8 mouse cellular contexts compared by ENCODE assay signal in the genomic region with DNA sequence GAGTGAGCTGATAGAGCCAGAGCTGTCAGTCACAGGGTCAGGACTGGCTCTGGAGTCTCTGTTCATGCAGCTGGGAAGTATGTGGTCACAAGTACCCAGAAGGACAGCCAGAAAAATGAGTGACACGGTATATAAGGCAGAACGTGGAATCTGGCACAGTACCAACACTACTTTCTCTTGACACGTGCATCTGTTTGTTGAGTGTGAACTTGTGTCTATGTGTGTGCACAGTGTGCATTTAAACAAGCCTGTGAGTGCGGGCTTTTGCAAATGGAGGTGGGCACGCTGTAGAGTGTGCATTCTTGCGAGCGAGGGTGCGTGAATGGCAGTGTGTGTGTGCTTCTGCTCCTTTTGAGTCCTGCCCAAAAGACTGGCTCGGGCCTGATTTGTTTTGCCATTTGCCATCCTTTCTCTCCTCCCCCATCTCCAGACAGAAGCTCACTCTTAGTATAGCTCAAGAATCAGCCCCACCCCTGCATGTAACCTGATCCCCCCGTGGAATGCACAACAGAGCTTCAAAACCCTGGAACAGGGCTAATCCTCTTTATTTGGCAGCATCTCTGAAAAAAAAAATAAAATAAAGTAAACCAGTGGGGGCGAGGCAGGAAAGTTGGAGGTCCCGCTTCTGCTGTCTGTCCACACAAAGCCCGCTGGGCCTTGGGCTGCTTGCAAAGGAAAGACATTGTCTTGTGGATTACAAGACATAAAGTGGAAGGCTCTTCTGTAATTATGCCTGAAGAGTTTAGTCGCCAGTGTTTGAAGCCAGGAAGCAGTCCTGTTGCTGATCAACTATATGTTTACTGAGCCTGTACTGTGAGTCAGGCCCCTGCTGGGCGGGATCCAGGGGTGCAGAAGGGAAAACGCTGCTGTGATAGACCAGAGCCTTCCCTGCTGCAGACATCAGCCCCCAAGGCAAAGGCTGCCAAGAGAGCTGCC. TPM values are rescaled to one million over a fixed set of nuclear protein-coding genes. Genes with fewer than 3 reads are reported as not detected.
DNase-seq lines count a peak whose midpoint lies in the region; ATAC-seq and TF ChIP-seq lines count a peak whose summit lies in the region.

No protein-coding gene starts in this region.

- H3K36me3 ChIP-seq in heart, embryonic 11.5 days (ENCODE audit: control insufficient read depth, insufficient read depth, low read length): no peaks in the 10 kb centered on the region
- H3K36me3 ChIP-seq in forebrain, embryonic 12.5 days (replicated peaks): no peaks in the 10 kb centered on the region
- no peaks in the 10 kb centered on the region for H3K36me3 ChIP-seq in liver, embryonic 11.5 days (ENCODE audit: control insufficient read depth, insufficient read depth, low read length)
- no peaks in the 10 kb centered on the region for H3K36me3 ChIP-seq in small intestine, adult 2 months (ENCODE audit: control insufficient read depth, insufficient read depth, low read length)

- 8% methylated on average over 16 of the region's 16 CpGs for WGBS in heart, embryonic 11.5 days (ENCODE audit: insufficient replicate concordance)
- 2% methylated on average over 16 of the region's 16 CpGs for WGBS in forebrain, embryonic 12.5 days
- WGBS in liver, embryonic 11.5 days: 35% methylated on average over 16 of the region's 16 CpGs
- WGBS in small intestine, adult 2 months: 53% methylated on average over 16 of the region's 16 CpGs

- H3K9ac ChIP-seq in heart, embryonic 11.5 days (ENCODE audit: low read depth, low read length): no peak overlapping the region
- H3K9ac ChIP-seq in forebrain, embryonic 12.5 days: no peak overlapping the region
- H3K9ac ChIP-seq in liver, embryonic 11.5 days (ENCODE audit: low read depth, low read length): no peak overlapping the region

- no peaks in the 10 kb centered on the region for H3K9me3 ChIP-seq in heart, embryonic 11.5 days (replicated peaks; ENCODE audit: control insufficient read depth, low read length)
- H3K9me3 ChIP-seq in forebrain, embryonic 12.5 days: no peaks in the 10 kb centered on the region
- no peaks in the 10 kb centered on the region for H3K9me3 ChIP-seq in liver, embryonic 11.5 days (ENCODE audit: control insufficient read depth, low read length)

- H3K4me2 ChIP-seq in heart, embryonic 11.5 days: peak overlapping the region; percentile 28
- H3K4me2 ChIP-seq in forebrain, embryonic 12.5 days: peak overlapping the region; percentile 39
- peak overlapping the region; percentile 17 for H3K4me2 ChIP-seq in liver, embryonic 11.5 days

- peak overlapping the region; percentile 79 for H3K27ac ChIP-seq in heart, embryonic 11.5 days (ENCODE audit: low read depth, low read length)
- H3K27ac ChIP-seq in forebrain, embryonic 12.5 days: peak overlapping the region; percentile 82
- H3K27ac ChIP-seq in liver, embryonic 11.5 days (ENCODE audit: low read depth, low read length): peak overlapping the region; percentile 62
- H3K27ac ChIP-seq in small intestine, adult 2 months (ENCODE audit: insufficient read depth, low read depth, low read length): peak overlapping the region; percentile 32; the same call in 1 of the 2 replicates

- no peaks in the 10 kb centered on the region for H3K27me3 ChIP-seq in heart, embryonic 11.5 days (ENCODE audit: control insufficient read depth, insufficient read depth, low read length)
- peaks cover 14% of the 10 kb centered on the region; the same call in 1 of the 2 replicates for H3K27me3 ChIP-seq in forebrain, embryonic 12.5 days
- no peaks in the 10 kb centered on the region for H3K27me3 ChIP-seq in liver, embryonic 11.5 days (replicated peaks; ENCODE audit: control insufficient read depth, insufficient read depth, low read length)
- H3K27me3 ChIP-seq in small intestine, adult 2 months (ENCODE audit: control insufficient read depth, insufficient read depth, low read length): no peaks in the 10 kb centered on the region

- no peak overlapping the region for H3K4me3 ChIP-seq in heart, embryonic 11.5 days (ENCODE audit: low read depth, low read length)
- H3K4me3 ChIP-seq in forebrain, embryonic 12.5 days (replicated peaks): no peak overlapping the region
- H3K4me3 ChIP-seq in liver, embryonic 11.5 days (ENCODE audit: low read depth, low read length): no peak overlapping the region
- H3K4me3 ChIP-seq in small intestine, adult 2 months (ENCODE audit: low read depth, low read length): no peak overlapping the region

- no peak for TF ChIP-seq CTCF in small intestine, adult 2 months (IDR thresholded peaks at IDR 0.05; ENCODE audit: extremely low read depth, insufficient read length, insufficient replicate concordance, low read depth, low read length)

- ATAC-seq in heart, embryonic 11.5 days (replicated peaks; ENCODE audit: insufficient number of reproducible peaks, low FRiP score, low TSS enrichment): peak; percentile 75
- peak; percentile 89 for ATAC-seq in forebrain, embryonic 12.5 days (ENCODE audit: low FRiP score)
- peak; percentile 49; the same call in 1 of the 2 replicates for ATAC-seq in liver, embryonic 11.5 days (replicated peaks; ENCODE audit: low FRiP score)

- peaks cover 16% of the 10 kb centered on the region for H3K4me1 ChIP-seq in heart, embryonic 11.5 days (ENCODE audit: control insufficient read depth, insufficient read depth, low read length)
- H3K4me1 ChIP-seq in forebrain, embryonic 12.5 days: peaks cover 23% of the 10 kb centered on the region
- H3K4me1 ChIP-seq in liver, embryonic 11.5 days (replicated peaks; ENCODE audit: control insufficient read depth, insufficient read depth, low read length): peaks cover 16% of the 10 kb centered on the region
- H3K4me1 ChIP-seq in small intestine, adult 2 months (ENCODE audit: control insufficient read depth, insufficient read depth, insufficient read length, low read length): peaks cover 2% of the 10 kb centered on the region

- no peak for DNase-seq in heart, adult 9 months (ENCODE audit: low spot score in 2 of 2)
- peak; percentile 93 for DNase-seq in ES-CJ7 (ENCODE audit: low read depth, low spot score)
- DNase-seq in liver, embryonic 11.5 days (ENCODE audit: low spot score): no peak
- DNase-seq in thymus, postnatal 25 days: no peak
- no peak for DNase-seq in cerebellum, adult 11 months

- TF ChIP-seq POLR2A in small intestine, adult 2 months (IDR thresholded peaks at IDR 0.05; ENCODE audit: low read depth, low read length): no peak

RNA-seq across cellular contexts. Expression of gene Tns3, which starts 28.5 kb away (rescaled TPM):
- 10.1 and 11.0 TPM in 2 replicates for polyA plus RNA-seq in heart, embryonic 11.5 days (2014; fragmentation: Nextera tagmentation; extraction: Ambion mirVana)
- 10.2 and 11.4 TPM in 2 replicates for polyA plus RNA-seq in forebrain, embryonic 12.5 days (2016; fragmentation: Nextera tagmentation; extraction: Ambion mirVana)
- 9.8 and 10.2 TPM in 2 replicates for polyA plus RNA-seq in liver, embryonic 11.5 days (2014; fragmentation: Nextera tagmentation; extraction: Ambion mirVana)
- polyA plus RNA-seq in small intestine, adult 2 months (2012; rRNA removed): 13.3 and 24.9 TPM in 2 replicates

Comparison
In these comparisons a context has a peak if more than half of its experiments do, and no peak if none do; other contexts are left out.
1. H3K27ac ChIP-seq: peak in every context shown above with its lines; median percentile 82 in forebrain, embryonic 12.5 days; 79 in heart, embryonic 11.5 days; 62 in liver, embryonic 11.5 days; 32 in small intestine, adult 2 months.